Comparison of ENCODE assay signal across 9 mouse cellular contexts in the genomic region with DNA sequence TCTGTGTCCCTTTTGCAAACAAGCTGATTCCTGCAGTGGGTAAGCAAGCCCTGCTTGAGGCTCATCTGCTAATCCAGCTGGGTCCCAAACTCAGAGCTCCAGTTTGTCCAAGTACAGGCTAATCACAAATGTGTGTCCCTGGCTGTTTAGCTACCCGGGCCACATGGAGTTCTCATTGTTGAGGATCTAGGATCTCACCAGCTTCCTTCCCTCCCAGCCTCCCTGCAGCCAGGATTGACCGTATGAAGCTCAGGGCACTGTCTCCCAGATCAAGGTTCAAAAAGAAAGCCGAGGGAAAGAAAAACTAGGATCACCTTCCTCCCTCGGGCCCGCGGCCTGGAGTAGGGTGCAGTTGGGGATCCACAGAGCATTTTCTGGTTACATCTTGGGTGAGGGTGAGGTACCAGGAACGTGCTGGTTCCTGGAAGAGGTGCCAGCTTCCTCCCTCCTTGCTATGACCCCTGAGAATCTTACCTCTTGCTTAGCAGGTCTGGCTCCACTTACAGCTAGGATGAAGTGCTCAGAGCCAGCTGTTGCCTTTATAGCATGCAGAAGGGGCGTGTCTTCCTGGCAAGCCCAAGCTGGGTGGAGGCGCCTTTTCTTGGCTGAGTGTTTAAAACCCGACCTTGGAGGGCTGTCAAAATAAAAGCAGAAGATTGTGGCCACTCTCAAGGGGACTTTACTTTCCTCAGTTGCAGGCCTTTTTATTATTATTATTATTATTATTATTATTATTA. TPM values are rescaled to one million over a fixed set of nuclear protein-coding genes. Genes with fewer than 3 reads are reported as not detected.
DNase-seq lines count a peak whose midpoint lies in the region; ATAC-seq and TF ChIP-seq lines count a peak whose summit lies in the region.
"Had no signal": no experiment of that assay in that cellular context is flagged by ENCODE, and none has a peak within 500 bp of the region (broad histone marks: within the 10 kb centered on the region; RNA-seq: fewer than 3 reads in every experiment).

A gene (minus strand): TSS at position 518 of the 737 bp plus-strand sequence.

- H3K4me3 ChIP-seq in kidney, embryonic 14.5 days (ENCODE audit: low read length): no peak within 1 kb of the TSS
- no peak within 1 kb of the TSS for H3K4me3 ChIP-seq in kidney, embryonic 15.5 days (replicated peaks)
- H3K4me3 ChIP-seq in lung, postnatal 0 days (ENCODE audit: low read depth, low read length): no peak within 1 kb of the TSS
- peak within 1 kb of the TSS; percentile 4 for H3K4me3 ChIP-seq in stomach, postnatal 0 days (ENCODE audit: low read depth, low read length)
- H3K4me3 ChIP-seq: midbrain, embryonic 12.5 days had no signal

- H3K4me2 ChIP-seq in kidney, embryonic 14.5 days (replicated peaks; ENCODE audit: low read depth, low read length): no peak within 1 kb of the TSS
- H3K4me2 ChIP-seq in kidney, embryonic 15.5 days: peak within 1 kb of the TSS; percentile 30; the same call in 1 of the 2 replicates
- peak within 1 kb of the TSS; percentile 14; the same call in 1 of the 2 replicates for H3K4me2 ChIP-seq in lung, postnatal 0 days (replicated peaks; ENCODE audit: low read depth, low read length)
- peak within 1 kb of the TSS; percentile 44 for H3K4me2 ChIP-seq in stomach, postnatal 0 days (replicated peaks; ENCODE audit: low read depth)
- H3K4me2 ChIP-seq: midbrain, embryonic 12.5 days had no signal

- H3K27ac ChIP-seq in kidney, embryonic 14.5 days (ENCODE audit: low read depth, low read length): no peak within 1 kb of the TSS
- no peak within 1 kb of the TSS for H3K27ac ChIP-seq in kidney, embryonic 15.5 days
- H3K27ac ChIP-seq in lung, postnatal 0 days (ENCODE audit: low read length): no peak within 1 kb of the TSS
- H3K27ac ChIP-seq in stomach, postnatal 0 days (replicated peaks): peak within 1 kb of the TSS; percentile 84
- H3K27ac ChIP-seq: midbrain, embryonic 12.5 days had no signal

- no peaks in the 10 kb centered on the region for H3K27me3 ChIP-seq in kidney, embryonic 14.5 days (ENCODE audit: control insufficient read depth, insufficient read depth, low read length)
- no peaks in the 10 kb centered on the region for H3K27me3 ChIP-seq in kidney, embryonic 15.5 days
- no peaks in the 10 kb centered on the region for H3K27me3 ChIP-seq in lung, postnatal 0 days (replicated peaks; ENCODE audit: insufficient read depth, low read length)
- no peaks in the 10 kb centered on the region for H3K27me3 ChIP-seq in stomach, postnatal 0 days (ENCODE audit: control insufficient read depth, insufficient read depth, low read length)

- H3K4me1 ChIP-seq in kidney, embryonic 14.5 days (ENCODE audit: control insufficient read depth, insufficient read depth, low read length): peaks cover 7% of the 10 kb centered on the region; the same call in 1 of the 2 replicates
- H3K4me1 ChIP-seq in kidney, embryonic 15.5 days: peaks cover 20% of the 10 kb centered on the region
- peaks cover 4% of the 10 kb centered on the region; the same call in 1 of the 2 replicates for H3K4me1 ChIP-seq in lung, postnatal 0 days (ENCODE audit: insufficient read depth, low read depth, low read length)
- H3K4me1 ChIP-seq in stomach, postnatal 0 days (replicated peaks; ENCODE audit: control insufficient read depth, insufficient read depth): no peaks in the 10 kb centered on the region; the same call in 1 of the 2 replicates

- H3K9me3 ChIP-seq in kidney, embryonic 14.5 days (ENCODE audit: control insufficient read depth, low read length): no peaks in the 10 kb centered on the region
- no peaks in the 10 kb centered on the region for H3K9me3 ChIP-seq in kidney, embryonic 15.5 days (replicated peaks)
- H3K9me3 ChIP-seq in lung, postnatal 0 days (ENCODE audit: low read length): no peaks in the 10 kb centered on the region
- H3K9me3 ChIP-seq in stomach, postnatal 0 days (ENCODE audit: control insufficient read depth, low read length): no peaks in the 10 kb centered on the region
- H3K9me3 ChIP-seq: midbrain, embryonic 12.5 days had no signal

- ATAC-seq in kidney, embryonic 14.5 days (ENCODE audit: low FRiP score, low TSS enrichment): no peak; the same call in 1 of the 2 replicates
- ATAC-seq in kidney, embryonic 15.5 days (replicated peaks; ENCODE audit: low FRiP score): peak; percentile 52; the same call in 1 of the 2 replicates
- peak; percentile 81 for ATAC-seq in lung, postnatal 0 days
- ATAC-seq in stomach, postnatal 0 days (ENCODE audit: low FRiP score, low TSS enrichment): peak; percentile 72

- H3K36me3 ChIP-seq in kidney, embryonic 14.5 days (ENCODE audit: control insufficient read depth, insufficient read depth, low read length): no peaks in the 10 kb centered on the region
- no peaks in the 10 kb centered on the region for H3K36me3 ChIP-seq in kidney, embryonic 15.5 days
- H3K36me3 ChIP-seq in lung, postnatal 0 days (ENCODE audit: insufficient read depth, low read length): no peaks in the 10 kb centered on the region
- H3K36me3 ChIP-seq in stomach, postnatal 0 days (ENCODE audit: control insufficient read depth, insufficient read depth, low read length): no peaks in the 10 kb centered on the region
- H3K36me3 ChIP-seq: midbrain, embryonic 12.5 days had no signal

- 45% methylated on average over 10 of the region's 10 CpGs for WGBS in kidney, embryonic 14.5 days
- 43% methylated on average over 10 of the region's 10 CpGs for WGBS in kidney, embryonic 15.5 days
- 40% methylated on average over 10 of the region's 10 CpGs for WGBS in lung, postnatal 0 days
- 37% methylated on average over 10 of the region's 10 CpGs for WGBS in stomach, postnatal 0 days

- intact Hi-C loops in gastrocnemius, postnatal 14 days (cut with DNase I; ENCODE audit: low total_unique reads): no loop called here

- peak; percentile 57 for DNase-seq in kidney, adult 11 months
- peak; percentile 65 for DNase-seq in gastrocnemius, postnatal 14 days
- peak; percentile 82 for DNase-seq in lung, postnatal 0 days (ENCODE audit: low spot score)
- peak; percentile 76 for DNase-seq in stomach, postnatal 0 days (ENCODE audit: low spot score)
- no peak for DNase-seq in retina, postnatal 1 day
- DNase-seq in right cerebral cortex, postnatal 36 days (ENCODE audit: low spot score in 2 of 2): no peak

- no peak within 1 kb of the TSS for H3K9ac ChIP-seq in kidney, embryonic 14.5 days (ENCODE audit: low read depth, low read length)
- H3K9ac ChIP-seq in kidney, embryonic 15.5 days: no peak within 1 kb of the TSS
- no peak within 1 kb of the TSS for H3K9ac ChIP-seq in lung, postnatal 0 days (replicated peaks; ENCODE audit: low read depth)
- peak within 1 kb of the TSS; percentile 41 for H3K9ac ChIP-seq in stomach, postnatal 0 days (ENCODE audit: low read length)
- H3K9ac ChIP-seq: midbrain, embryonic 12.5 days had no signal

- TF ChIP-seq EP300 in lung, postnatal 0 days (IDR thresholded peaks at IDR 0.05): peak; percentile 28; the same call in 1 of the 2 replicates
- no peak for TF ChIP-seq EP300 in stomach, postnatal 0 days (optimal IDR thresholded peaks at IDR 0.05)

- TF ChIP-seq CTCF in lung, postnatal 0 days (IDR thresholded peaks at IDR 0.05): no peak
- no peak for TF ChIP-seq CTCF in stomach, postnatal 0 days (IDR thresholded peaks at IDR 0.05; ENCODE audit: low read depth)

RNA-seq across cellular contexts. Expression of the gene that starts here (rescaled TPM):
- 6.6 and 7.9 TPM in 2 replicates for polyA plus RNA-seq in kidney, embryonic 14.5 days (2014; fragmentation: Nextera tagmentation; extraction: Ambion mirVana)
- 1 to 10 TPM; 6.9 to 7.4 TPM for total RNA-seq in gastrocnemius, postnatal 14 days (2021)
- polyA plus RNA-seq in kidney, embryonic 15.5 days (2015; fragmentation: Nextera tagmentation; extraction: Ambion mirVana): 12.4 and 13.4 TPM in 2 replicates
- polyA plus RNA-seq in lung, postnatal 0 days (2015; fragmentation: Nextera tagmentation; extraction: Ambion mirVana): 32.0 and 33.2 TPM in 2 replicates
- polyA plus RNA-seq in stomach, postnatal 0 days (2015; fragmentation: Nextera tagmentation; extraction: Ambion mirVana): 80.1 and 91.1 TPM in 2 replicates

Comparison
In these comparisons a context has a peak if more than half of its experiments do, and no peak if none do; other contexts are left out.
1. DNase-seq: peak in kidney, adult 11 months (single experiment), gastrocnemius, postnatal 14 days (single experiment), lung, postnatal 0 days (single experiment) and stomach, postnatal 0 days (single experiment); none in retina, postnatal 1 day (single experiment) and right cerebral cortex, postnatal 36 days (0 of 2).